Mouse (Mus musculus): ENCODE measurements at regions not wholly inside any gene's neighbourhood (a gene's known extent, or its start where the extent isn't known, plus 50 kb on each side); places are given as distances from the start of the nearest gene placed in this dataset.

DNA sequence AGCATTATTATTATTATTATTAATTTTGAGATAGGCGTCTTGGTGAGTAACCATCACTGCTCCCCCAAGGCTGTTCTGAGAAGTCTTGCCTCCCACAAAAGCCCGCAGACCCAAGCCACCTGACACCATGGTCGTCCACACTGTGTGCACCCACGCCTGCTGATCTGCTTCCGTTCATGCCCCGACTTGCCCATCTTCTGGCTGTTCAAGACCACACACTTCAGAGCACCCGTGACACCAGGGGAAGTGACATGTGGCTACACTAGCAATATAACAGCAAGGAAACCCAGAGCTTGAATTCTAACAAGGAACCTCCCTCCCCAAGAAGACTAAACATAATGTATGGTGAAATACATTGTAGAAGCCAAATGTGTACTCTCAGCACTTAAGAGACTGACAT lies 82.6 kb upstream of the Hes1 start:
- DNase-seq = no peak
- TF ChIP-seq CTCF (IDR thresholded peaks at IDR 0.05) = no peak
- no peak overlapping the region for H3K4me3 ChIP-seq
- intact Hi-C loops (cut with DNase I) = no loop called here
- no peak overlapping the region for H3K27ac ChIP-seq

GRCm38 (mm10) chr16:29982224-29982785 lies 81.9 kb upstream of the Hes1 start:
- no peak for DNase-seq
- intact Hi-C loops (cut with DNase I) = no loop called here
- TF ChIP-seq CTCF (IDR thresholded peaks at IDR 0.05) = no peak

DNA sequence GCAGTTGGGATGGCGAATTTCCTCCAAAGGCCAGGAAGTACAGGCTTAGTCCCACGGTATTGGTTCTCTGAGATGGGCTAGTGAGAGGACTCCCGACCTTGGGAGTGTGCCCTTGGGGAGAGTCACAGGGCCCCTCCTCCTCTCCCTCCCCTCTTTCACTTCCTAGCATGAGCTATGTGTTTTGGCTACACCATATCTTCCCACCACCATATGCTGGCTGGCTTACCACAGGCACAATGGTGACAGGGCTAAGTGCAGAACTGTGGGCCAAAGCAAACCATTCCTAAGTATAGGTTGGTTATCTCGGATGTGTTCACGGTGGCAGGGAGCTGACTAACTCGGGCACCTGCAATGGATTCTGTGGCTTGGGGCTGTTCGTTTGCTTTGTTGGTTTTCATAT lies 81.0 kb upstream of the Hes1 start:
- Histone ChIP-seq H3K27ac (no peak overlapping the region), H3K4me3 (no peak overlapping the region)
- DNase-seq = no peak
- intact Hi-C loops (cut with DNase I) = no loop called here
- TF ChIP-seq CTCF (IDR thresholded peaks at IDR 0.05) = no peak

More at GRCm38 (mm10) chr16:29982224-29982785, 81.9 kb upstream of the Hes1 start:
- Histone ChIP-seq H3K27ac (no peak overlapping the region), H3K4me3 (no peak overlapping the region)

GRCm38 (mm10) chr16:29985126-29985931 lies 78.9 kb upstream of the Hes1 start:
- intact Hi-C loops (cut with DNase I) = no loop called here

GRCm38 (mm10) chr16:29987595-29987994 lies 76.6 kb upstream of the Hes1 start:
- DNase-seq = no peak
- no peak for TF ChIP-seq CTCF (IDR thresholded peaks at IDR 0.05)
- Histone ChIP-seq H3K4me3 (no peak overlapping the region), H3K27ac (no peak overlapping the region)
- intact Hi-C loops (cut with DNase I) = no loop called here

More at GRCm38 (mm10) chr16:29985126-29985931, 78.9 kb upstream of the Hes1 start:
- H3K27ac ChIP-seq = no peak overlapping the region
- DNase-seq = no peak
- H3K4me3 ChIP-seq = no peak overlapping the region
- TF ChIP-seq CTCF (IDR thresholded peaks at IDR 0.05) = no peak

DNA sequence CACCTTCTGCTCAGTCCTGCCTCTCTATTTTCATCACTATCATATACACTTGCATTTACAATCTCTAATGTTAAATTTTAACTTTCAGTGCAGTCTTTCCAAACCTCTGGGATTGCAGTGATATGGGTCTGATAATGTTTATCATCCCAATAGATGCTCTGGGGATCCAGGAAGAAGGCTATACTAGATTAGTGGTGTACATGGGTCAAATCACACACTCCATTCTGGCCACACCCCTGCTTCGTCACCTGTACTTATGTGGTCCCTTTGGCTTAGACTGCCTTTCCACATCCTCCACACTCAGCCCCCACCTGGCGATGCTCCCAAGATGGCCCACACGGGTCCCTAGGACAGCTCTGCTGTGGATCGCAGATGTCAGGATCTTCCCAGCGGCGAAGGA lies 76.2 kb upstream of the Hes1 start:
- DNase-seq = no peak
- TF ChIP-seq CTCF (IDR thresholded peaks at IDR 0.05) = no peak
- Histone ChIP-seq H3K27ac (no peak overlapping the region), H3K4me3 (no peak overlapping the region)
- intact Hi-C loops (cut with DNase I) = no loop called here

GRCm38 (mm10) chr16:29989308-29989707 lies 74.9 kb upstream of the Hes1 start:
- intact Hi-C loops (cut with DNase I) = no loop called here
- no peak overlapping the region for H3K27ac ChIP-seq
- no peak for DNase-seq
- no peak for TF ChIP-seq CTCF (IDR thresholded peaks at IDR 0.05)
- H3K4me3 ChIP-seq = no peak overlapping the region

DNA sequence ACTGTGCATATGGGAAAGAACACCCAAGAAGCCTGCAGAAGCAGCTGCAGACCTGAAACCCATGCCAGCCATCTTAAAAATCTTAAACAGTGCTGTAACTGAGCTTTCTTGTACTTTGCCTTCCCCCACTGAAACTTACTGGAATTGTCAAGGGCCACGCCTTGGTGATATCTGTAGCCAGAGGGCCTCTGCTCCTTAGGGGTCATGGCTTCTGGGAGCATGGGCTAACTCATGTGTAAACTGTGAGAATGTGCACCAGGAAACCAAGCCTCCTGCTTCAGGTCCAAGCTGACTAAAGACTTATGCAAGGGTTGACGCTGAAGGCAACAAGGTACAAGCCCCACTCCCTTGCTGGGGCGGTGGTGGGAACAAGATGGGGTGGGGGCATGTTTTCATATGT lies 73.8 kb upstream of the Hes1 start:
- no peak for DNase-seq
- intact Hi-C loops (cut with DNase I) = no loop called here
- no peak overlapping the region for H3K4me3 ChIP-seq
- TF ChIP-seq CTCF (IDR thresholded peaks at IDR 0.05) = no peak
- H3K27ac ChIP-seq = no peak overlapping the region

DNA sequence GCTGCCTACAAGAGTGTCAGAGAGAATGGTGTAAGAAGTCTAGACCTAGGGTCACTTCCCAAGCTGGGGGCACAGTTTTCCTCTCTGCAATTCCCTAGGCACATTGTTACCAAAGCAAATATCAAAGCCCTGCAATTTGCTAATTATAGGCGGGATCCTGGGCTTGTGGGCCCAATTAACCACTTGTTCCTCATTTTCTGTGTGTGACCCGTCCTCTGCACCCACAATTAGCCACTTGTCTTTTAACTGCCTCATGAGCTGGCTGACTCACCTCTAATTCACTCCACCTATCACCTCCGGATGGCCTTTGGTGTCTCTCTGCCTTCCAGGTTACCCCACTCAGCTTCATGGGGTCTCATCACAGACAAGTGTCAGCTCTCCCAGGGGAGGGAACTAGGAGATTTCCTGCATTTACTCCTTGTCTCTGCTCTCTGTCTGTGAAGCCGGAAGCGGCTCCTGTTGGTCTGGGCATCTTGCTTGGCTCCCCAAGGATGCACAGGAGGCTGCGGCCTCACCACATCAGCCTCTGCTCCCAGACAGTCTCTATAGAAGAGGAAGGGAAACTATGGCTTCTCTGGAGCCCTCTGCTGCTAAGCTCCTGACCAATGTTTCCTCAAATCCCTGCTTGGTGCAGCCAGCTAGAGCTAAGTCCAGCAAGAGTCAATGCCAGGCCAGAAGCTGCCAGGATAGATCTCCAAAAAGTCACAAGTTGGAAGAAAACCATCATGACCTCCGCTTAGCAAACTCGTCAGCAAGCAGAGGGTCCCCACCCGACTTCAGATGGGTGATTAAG lies 73.2 kb upstream of the Hes1 start:
- no peak for DNase-seq
- no peak for TF ChIP-seq CTCF (IDR thresholded peaks at IDR 0.05)
- intact Hi-C loops (cut with DNase I) = no loop called here
- Histone ChIP-seq H3K4me3 (no peak overlapping the region), H3K27ac (no peak overlapping the region)

DNA sequence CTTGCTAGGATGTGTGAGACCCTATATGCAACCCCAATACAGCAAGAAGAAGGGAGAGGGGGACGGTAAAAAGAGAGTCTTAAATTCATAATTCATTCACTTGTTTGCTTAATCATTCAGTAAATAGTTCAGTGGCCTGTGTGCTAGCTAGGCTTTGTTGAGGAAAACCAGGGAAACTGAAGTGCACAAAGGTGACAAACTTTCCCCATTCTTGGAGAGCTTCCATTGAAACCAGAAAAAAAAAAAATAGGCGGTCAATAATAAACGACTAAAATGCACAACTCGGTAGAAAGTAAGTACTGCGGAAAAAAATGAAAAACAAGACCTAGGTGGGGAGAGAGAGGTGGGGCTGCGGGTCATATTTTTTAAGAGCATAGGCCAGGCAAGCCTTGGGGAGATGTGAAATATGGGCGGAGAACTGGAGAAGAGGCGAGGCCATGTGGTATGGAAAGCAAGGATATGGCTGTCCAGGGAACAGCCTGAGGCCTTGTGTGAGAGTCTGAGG lies 72.3 kb upstream of the Hes1 start:
- no peak for TF ChIP-seq CTCF (IDR thresholded peaks at IDR 0.05)
- intact Hi-C loops (cut with DNase I) = no loop called here
- no peak overlapping the region for H3K4me3 ChIP-seq
- no peak overlapping the region for H3K27ac ChIP-seq
- DNase-seq = no peak

- DNase-seq = no peak
- TF ChIP-seq CTCF (IDR thresholded peaks at IDR 0.05) = no peak
- H3K4me3 ChIP-seq = no peak overlapping the region
- intact Hi-C loops (cut with DNase I) = no loop called here
- H3K27ac ChIP-seq = no peak overlapping the region
These were observed 71.1 kb upstream of the Hes1 start for GRCm38 (mm10) chr16:29993111-29993510.

DNA sequence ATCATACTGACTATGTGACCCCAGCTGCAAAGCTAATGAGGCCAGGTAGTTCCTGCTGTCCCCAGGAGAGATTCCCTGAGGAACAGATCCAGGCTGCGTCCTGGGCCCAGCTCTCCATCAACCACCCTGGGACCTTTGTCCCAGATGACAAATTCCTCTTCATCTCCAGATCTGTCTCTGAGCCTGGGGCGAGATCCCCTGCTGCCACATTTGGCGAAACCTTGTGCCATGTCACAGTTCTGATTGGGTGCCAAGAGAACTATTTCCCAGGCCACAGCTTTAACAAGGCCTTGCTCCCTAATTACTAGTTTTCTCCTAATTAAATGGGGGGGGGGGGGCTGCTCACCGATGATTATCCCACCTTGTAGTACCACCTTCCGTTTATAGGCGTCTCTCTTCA lies 70.6 kb upstream of the Hes1 start:
- H3K27ac ChIP-seq = no peak overlapping the region
- intact Hi-C loops (cut with DNase I) = no loop called here
- TF ChIP-seq CTCF (IDR thresholded peaks at IDR 0.05) = no peak
- H3K4me3 ChIP-seq = no peak overlapping the region
- DNase-seq = no peak

Data from gastrocnemius, adult 2 months (tissue).